Mouse (Mus musculus) adrenal gland, adult (tissue): ENCODE measurements around the gene Bcl2a1d.
"Not testable (repeated sequence)": the region's sequence is repeated elsewhere in the genome, so short reads cannot be mapped to it uniquely, and the experiment has no call there.

Source experiments
- DNase-seq, 2 experiments: peaks; one replicate each; pipeline ENCODE4 v3.0.0; 2022 to 2023; ENCODE audit warnings: low spot score in 1 of 2; ENCODE audit not compliant: inconsistent age in 2 of 2

Gene Bcl2a1d

DNA sequence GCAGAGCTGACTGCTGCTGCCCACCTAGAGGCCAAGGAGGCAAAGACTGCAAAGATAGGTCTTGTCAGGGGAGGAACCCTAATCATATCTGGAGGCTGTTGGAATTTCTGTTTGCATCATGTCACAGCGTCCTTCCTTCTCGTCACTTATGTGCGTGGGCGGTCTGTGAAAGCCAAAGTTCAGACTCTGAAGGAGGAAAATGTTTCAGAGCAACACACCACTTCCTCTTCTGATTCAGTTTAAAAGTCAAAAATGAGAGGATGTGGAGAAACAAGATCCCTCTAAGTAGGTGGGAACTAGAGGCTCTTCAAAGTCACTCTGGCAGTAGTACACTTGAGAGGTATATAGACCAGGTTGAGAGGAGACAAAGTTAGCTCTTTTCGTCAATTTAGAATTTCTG is at the start of gene Bcl2a1d:
Gene Bcl2a1d, minus strand, starts transcription at position 187 of the 400 bp plus-strand sequence.
- not testable (repeated sequence) for DNase-seq

GRCm38 (mm10) chr9:88770239-88770638 is 38.5 kb upstream of the Bcl2a1d start:
- peak in 1 of 2 experiments; percentile 15 for DNase-seq

DNA sequence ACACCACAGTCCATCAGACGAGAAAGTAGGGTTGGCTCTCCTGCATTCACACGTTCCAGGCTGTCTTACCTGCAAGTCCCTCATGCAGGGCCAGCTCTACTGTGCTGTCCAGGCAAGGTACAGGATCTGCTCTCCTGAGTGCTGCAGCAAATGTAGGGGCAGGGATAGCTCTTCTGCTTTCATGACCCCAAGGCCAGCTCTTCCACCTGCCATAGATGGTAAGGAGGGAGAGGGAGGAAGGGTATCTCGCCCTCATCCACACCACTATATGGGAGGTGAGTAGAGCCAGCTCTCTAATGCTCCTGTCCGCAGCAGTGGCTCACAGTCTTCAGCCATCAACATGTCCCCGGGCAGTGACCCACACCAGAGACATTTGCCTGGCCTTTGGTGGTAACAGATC is 37.8 kb upstream of the Bcl2a1d start:
- DNase-seq, result not testable (repeated sequence)

DNA sequence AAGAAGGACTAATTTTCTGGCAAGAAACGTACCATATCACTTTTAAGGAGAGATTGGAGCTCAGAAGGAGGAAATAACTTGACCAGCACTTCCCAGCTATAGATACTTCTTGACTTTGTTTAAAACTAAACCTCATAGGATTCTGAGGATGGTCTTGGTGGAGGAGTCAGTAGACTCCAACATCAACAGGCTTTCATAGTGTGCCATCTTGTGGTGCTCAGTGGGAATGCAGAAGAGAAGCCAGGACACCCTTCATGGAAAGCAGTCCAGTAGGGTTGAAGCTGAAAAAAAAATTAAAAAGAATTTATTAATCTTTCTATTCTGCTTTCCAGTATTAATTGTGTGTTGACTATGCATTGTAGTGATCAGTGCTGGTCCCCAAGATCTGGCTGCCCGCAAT is 15.0 kb upstream of the Bcl2a1d start:
- DNase-seq, result peak; percentile 12 to 60

GRCm38 (mm10) chr9:88746046-88746445 is 14.3 kb upstream of the Bcl2a1d start:
- not testable (repeated sequence) for DNase-seq

DNA sequence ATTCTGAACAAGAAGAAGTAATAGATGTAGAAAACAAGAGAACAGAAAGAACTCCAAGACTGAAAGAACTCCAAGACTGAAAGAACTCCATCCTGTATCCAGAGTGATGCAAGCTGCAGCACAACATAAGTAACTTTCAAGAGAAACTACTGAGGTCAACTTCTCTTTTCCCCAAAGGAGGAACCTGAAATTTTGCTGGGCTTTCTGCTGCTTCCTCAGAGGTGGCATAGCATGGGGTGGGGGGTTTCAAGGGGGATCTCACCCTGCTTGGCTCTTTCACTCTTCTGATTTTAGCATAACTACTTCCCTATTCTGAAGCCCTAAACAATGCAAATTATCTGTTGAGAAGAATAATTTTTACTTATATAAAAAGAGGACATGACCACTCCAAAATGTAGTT is 3.6 kb upstream of the Bcl2a1d start:
- DNase-seq, result not testable (repeated sequence)

DNA sequence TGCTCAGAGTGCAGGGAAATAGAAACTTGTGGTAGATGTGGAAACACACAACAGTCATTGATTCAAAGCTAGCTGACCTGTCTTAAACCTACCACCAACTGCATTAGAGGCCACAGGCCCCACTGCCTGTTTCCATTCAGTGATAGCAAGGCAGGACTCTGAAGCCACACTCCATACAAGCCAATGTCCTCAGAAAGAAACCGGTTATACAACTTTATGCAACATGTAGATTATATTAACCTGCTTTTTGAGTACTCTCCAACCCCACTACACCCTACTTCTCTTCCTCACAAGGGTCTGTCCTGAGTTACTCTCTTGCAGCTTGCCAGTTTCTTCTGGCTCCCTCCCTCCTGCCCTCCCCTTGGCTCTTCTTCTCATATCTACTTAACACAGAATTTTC is 1.5 kb upstream of the Bcl2a1d start:
- DNase-seq, result not testable (repeated sequence)

DNA sequence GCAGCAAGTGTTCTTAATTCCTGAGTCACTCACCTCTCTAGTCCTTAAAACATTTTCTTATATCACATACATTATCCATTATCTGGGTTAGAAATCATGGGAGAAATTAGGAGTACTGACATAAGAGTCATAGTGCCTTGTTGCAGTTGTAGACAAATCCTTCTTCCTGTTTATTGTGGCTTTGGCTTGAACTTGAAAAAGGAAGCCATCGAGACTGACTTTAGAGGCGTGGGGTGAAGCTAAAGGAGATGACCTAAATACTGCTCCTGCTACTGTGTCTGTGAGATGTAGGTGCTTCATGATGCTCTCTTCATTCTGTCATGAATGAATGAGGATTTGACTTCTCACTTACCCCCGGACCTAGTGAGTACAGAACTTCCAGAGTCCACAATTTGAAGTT is 620 bp upstream of the Bcl2a1d start:
- not testable (repeated sequence) for DNase-seq

GRCm38 (mm10) chr9:88728311-88728710 is 3.4 kb downstream of the Bcl2a1d start:
- DNase-seq, result not testable (repeated sequence)

DNA sequence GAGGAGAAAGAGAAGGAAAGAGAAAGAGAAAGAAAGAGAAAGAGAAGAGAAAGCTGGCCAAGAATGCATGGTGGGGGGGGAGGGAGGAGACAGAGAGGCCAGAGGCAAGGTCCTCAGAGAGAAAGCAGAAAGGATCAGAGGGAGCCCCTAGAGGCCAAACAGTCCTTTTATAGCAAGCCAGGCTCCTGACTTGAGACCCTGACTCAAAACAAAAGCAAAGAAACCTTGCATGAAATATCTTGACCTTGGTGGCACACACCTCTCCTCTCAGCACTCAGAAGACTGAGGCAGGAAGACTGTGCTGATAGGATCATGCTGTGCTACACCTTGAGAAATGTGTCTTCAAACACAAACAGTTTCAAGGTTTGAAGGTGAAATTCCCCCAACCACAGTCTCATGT is 10.1 kb downstream of the Bcl2a1d start:
- not testable (repeated sequence) for DNase-seq

DNA sequence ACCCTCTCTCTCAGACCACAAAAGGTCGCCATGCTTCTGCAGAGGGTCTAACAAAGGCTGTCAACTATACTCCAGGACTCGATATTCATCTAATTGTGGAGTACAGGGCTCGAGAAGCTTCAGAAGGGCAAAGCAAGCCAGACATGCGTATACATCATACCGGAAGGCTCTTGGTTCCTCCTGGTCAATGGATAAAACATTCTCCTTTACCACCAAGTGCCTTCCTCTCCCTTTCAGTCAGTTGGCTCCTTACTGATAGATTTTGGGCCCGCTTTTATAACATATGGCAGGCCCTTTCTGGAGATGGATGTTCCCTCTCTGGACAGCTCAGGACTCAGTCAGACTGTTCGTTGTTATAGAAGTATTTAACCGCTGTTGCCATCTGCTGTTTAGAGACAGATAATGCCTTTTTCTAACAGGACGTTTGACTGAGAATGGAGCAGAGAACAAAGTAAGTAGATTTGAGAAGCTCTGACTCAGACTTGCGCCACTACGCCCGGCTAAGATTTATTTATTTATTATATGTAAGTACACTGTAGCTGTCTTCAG is 11.7 kb downstream of the Bcl2a1d start, which contains the start of gene Mthfsl:
Gene Mthfsl, minus strand, starts transcription at position 308 of the 549 bp plus-strand sequence.
- peak; percentile 59 to 89 for DNase-seq

DNA sequence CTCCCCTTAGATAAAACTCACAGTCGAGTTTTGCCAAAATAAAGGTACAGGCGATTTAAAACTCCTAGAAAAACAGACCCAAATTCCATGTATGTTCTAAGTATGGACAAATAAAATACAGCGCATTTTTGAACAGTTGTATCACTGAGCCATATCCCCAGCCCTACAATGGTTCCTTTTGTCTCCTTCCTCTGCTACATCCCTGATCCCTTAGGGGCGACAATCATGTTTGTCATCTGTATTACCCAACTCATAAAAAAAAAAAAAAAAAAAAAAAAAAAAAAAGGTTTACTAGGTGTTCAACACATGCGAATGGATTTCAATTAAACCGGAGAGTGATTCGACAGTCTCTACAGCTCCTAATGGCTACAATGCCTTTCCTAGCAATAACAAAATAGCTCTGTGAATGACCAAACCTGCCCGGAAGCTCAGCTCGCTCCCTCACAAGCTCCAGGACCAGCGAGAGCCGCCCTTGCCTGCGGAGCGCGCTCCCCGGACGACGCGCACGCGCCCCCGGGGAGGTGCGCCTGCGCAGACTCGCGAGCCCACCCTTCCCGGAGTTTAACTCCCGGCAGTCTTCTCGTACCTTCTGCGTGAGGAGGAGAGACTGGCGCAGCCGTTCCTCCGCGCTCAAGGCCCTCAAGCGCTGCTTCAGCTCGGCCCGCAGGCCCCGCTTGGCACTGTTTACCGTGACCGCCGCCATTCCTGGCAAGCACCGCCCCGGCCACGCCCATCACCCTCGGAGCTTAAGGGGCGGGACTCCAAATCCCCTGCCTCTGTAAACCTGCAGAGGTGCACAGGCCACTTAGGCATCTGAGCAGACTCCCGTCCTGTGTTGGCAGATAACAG is 12.4 kb downstream of the Bcl2a1d start:
- DNase-seq, result peak; percentile 63 to 87

DNA sequence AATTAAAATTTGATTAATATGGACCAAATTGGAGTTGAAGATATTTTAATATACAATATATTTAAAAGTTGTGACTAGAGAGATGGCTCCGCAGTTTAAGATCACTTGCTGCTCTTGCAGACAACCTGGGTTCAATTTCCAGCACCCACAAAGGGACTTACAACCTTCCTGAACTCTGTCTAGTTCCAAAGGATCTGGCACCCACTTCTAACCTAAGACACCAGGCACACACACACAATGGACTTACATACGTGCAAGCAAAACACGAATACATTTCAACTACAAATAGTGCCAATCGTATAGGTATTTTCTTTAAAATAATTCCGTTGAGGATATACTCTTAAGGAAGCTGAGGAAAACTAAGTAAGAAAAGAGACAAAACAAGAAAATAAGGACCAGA is 13.1 kb downstream of the Bcl2a1d start:
- peak; percentile 11 to 60 for DNase-seq

- peak; percentile 38 to 72 for DNase-seq
Observed at GRCm38 (mm10) chr9:88718140-88718539, 13.6 kb downstream of the Bcl2a1d start.

GRCm38 (mm10) chr9:88714515-88714914 is 17.2 kb downstream of the Bcl2a1d start:
- not testable (repeated sequence) for DNase-seq

- not testable (repeated sequence) for DNase-seq
Observed at GRCm38 (mm10) chr9:88712164-88712749, 19.5 kb downstream of the Bcl2a1d start.

DNA sequence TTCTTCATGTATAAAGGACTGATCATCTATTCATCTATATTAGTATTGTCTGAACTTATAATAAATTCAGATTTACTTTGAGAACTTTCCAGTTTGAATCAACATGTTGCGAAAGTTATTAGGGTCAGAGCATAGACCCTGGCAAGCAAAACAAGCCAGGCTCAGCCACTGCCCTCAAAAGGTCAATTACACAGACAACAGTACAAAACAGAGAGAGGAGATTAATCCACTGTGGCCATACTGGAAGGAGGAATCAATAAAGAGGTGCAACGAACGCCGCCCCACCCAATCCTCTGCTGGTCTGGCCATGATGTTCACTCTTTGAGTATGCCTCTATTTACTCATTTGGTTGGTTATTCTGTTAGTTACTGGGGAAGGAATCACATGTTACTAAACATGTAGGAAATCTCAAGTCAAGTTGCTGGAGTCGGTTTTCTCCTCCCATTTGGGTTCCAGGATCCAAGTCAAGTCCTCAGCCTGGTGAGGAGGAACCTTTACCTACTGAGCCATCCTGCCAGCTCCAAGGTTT is 20.7 kb downstream of the Bcl2a1d start:
- not testable (repeated sequence) for DNase-seq

DNA sequence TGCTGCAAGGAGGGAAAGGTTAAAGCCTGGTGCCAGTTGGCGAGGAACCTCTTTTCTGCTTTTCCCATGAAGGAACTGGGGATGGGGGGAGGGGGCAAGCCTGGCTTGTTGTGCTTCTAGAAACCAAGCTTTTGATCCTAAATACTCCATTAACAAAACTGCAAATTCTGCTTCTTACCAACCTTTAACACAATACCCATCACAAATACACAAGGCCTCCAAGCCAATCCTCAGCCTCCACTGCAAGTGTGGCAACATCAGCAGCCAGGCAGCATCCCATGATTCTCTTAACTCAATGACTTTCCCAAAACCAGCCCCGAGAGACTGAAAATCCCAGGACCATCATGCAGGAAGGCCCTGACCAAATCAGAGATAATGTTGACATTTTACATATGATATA is 21.3 kb downstream of the Bcl2a1d start:
- DNase-seq, result not testable (repeated sequence)

DNA sequence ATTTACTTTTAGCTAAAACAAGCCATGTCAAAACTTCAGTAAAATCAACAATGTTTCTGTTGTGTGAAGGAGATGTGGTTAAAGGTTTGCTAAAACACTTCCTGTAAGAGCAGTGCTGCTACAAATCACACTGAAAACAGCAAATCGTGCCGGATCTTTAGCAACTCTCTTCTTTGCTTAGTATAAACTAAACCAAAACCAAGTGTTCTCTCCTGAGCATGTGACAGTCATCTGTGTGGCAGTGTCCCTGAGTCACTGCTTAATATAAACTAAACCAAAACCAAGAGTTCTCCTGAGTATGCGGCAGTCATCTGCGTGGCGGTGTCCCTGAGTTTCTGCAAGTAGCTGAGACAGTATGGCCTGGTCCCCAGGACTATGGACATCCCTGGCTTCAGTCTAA is 21.9 kb downstream of the Bcl2a1d start:
- DNase-seq, result not testable (repeated sequence)

DNA sequence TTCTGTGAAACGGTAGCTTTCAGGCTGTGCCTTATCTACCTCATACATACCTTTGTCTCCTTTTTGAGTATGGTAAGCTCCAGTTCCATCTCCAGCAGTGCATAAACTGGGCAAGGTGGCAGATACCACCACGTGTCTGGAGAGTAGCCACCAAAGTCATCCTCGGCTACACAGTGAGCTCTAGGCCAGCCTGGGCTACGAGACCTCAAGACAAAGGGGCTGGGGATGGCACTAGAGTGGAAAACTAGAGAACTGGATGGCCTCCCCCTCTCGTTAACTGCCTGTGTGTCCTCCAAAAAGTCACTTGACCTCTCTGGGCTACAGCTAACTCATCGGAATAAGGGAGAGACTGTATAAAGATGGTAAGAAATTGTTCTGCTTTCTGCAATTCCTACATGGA is 22.4 kb downstream of the Bcl2a1d start:
- DNase-seq, result peak; percentile 11 to 43

GRCm38 (mm10) chr9:88706700-88707099 is 25.0 kb downstream of the Bcl2a1d start:
- no peak for DNase-seq

GRCm38 (mm10) chr9:88705157-88705556 is 26.6 kb downstream of the Bcl2a1d start:
- not testable (repeated sequence) for DNase-seq
